Mouse (Mus musculus) heart, adult 2 months (tissue): ENCODE measurements at regions not wholly inside any gene's neighbourhood (a gene's known extent, or its start where the extent isn't known, plus 50 kb on each side); places are given as distances from the start of the nearest gene placed in this dataset.

Source experiments
- CTCF ChIP-seq: fragments of 200-600 bp; IDR thresholded peaks from 2 replicates; pipeline ENCODE4 v1.8.1; 2022; ENCODE audit warnings: antibody characterized with exemption, mild to moderate bottlenecking, moderate library complexity
- EP300 ChIP-seq: fragments of 200-500 bp; IDR thresholded peaks from 2 replicates; pipeline ENCODE4 v1.6.1; 2011; ENCODE audit warnings: low read depth, low read length, control low read depth; ENCODE audit not compliant: insufficient read depth
- POLR2A ChIP-seq: fragments of 200-500 bp; IDR thresholded peaks from 2 replicates; pipeline ENCODE4 v1.6.1; 2011; ENCODE audit warnings: mild to moderate bottlenecking, low read depth, low read length, control low read depth; ENCODE audit not compliant: insufficient read depth

DNA sequence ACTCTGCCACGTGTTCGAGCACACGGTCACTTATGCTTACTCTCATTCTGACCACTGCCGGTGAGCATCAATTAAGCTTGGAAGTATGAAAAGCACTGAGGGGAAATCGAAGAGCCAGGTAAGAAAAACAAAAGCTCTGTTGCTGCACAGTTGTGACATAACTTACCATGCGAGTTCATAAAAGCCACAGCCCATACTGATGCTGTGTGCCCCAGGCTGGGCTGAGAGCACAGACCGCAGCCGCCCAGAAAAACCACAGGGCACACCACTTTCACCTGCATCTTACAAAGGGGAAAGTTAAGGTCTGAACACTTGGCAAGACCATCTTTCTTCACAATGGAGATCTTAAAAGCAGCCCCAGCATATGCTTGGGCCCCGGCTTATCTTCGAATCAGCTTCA is 338.2 kb upstream of the Nfe2l3 start:
- TF ChIP-seq EP300 (no peak), POLR2A (no peak), CTCF (no peak)
